Mouse (Mus musculus): ENCODE measurements around the gene Rab8b. TPM values are rescaled to one million over a fixed set of nuclear protein-coding genes. Genes with fewer than 3 reads are reported as not detected.

Gene Rab8b
- total and polyA plus RNA-seq, 2 experiments, result 1.4 to 4.1 TPM

- Histone ChIP-seq H3K79me2 (ENCODE audit: control insufficient read depth, insufficient read depth, low read length) (no peaks in the 10 kb centered on the region), H3K9ac (ENCODE audit: low read depth, low read length) (no peak overlapping the region), H3K4me1 (ENCODE audit: control insufficient read depth, insufficient read depth, low read length) (peaks cover 3% of the 10 kb centered on the region), H3K36me3 (ENCODE audit: control insufficient read depth, insufficient read depth, low read length) (no peaks in the 10 kb centered on the region), H3K4me3 (ENCODE audit: insufficient read depth, low read depth, low read length) (no peak overlapping the region), H3K27ac (replicated peaks; ENCODE audit: insufficient read depth, low read depth, low read length) (peak overlapping the region; percentile 8), H3K27me3 (ENCODE audit: control insufficient read depth, insufficient read depth, low read length) (no peaks in the 10 kb centered on the region)
- WGBS, result 56% methylated on average over 8 of the region's 8 CpGs
- DNase-seq (ENCODE audit: extremely low read depth, low read depth, low spot score), result peak; percentile 21
- no peak for TF ChIP-seq CTCF (IDR thresholded peaks at IDR 0.05; ENCODE audit: low read depth, low read length)
- TF ChIP-seq POLR2A (IDR thresholded peaks at IDR 0.05; ENCODE audit: extremely low read depth, insufficient read depth, low read length), result no peak
Measured at GRCm38 (mm10) chr9:66882406-66882821, 37.1 kb downstream of the Rab8b start.

- 0 out of 2 replicates have a peak overlapping the region, but pooled peaks have one; percentile 23 for H3K27ac ChIP-seq (replicated peaks; ENCODE audit: insufficient read depth, low read depth, low read length)
Measured at GRCm38 (mm10) chr9:66881858-66882257, 37.6 kb downstream of the Rab8b start.

GRCm38 (mm10) chr9:66880752-66881151, 38.7 kb downstream of the Rab8b start:
- H3K4me3 ChIP-seq (ENCODE audit: insufficient read depth, low read depth, low read length), result no peak overlapping the region
- no peak for DNase-seq (ENCODE audit: extremely low read depth, low read depth, low spot score)
- H3K4me1 ChIP-seq (ENCODE audit: control insufficient read depth, insufficient read depth, low read length), result no peaks in the 10 kb centered on the region; the same call in none of the 2 replicates
- no peak overlapping the region for H3K27ac ChIP-seq (replicated peaks; ENCODE audit: insufficient read depth, low read depth, low read length)
- no peaks in the 10 kb centered on the region for H3K27me3 ChIP-seq (ENCODE audit: control insufficient read depth, insufficient read depth, low read length)
- no peaks in the 10 kb centered on the region for H3K36me3 ChIP-seq (ENCODE audit: control insufficient read depth, insufficient read depth, low read length)
- H3K9ac ChIP-seq (ENCODE audit: low read depth, low read length), result no peak overlapping the region
- H3K79me2 ChIP-seq (ENCODE audit: control insufficient read depth, insufficient read depth, low read length), result no peaks in the 10 kb centered on the region
- 85% methylated on average over 2 of the region's 2 CpGs for whole genome bisulfite sequencing
- TF ChIP-seq POLR2A (IDR thresholded peaks at IDR 0.05; ENCODE audit: extremely low read depth, insufficient read depth, low read length) (no peak), CTCF (IDR thresholded peaks at IDR 0.05; ENCODE audit: low read depth, low read length) (no peak)

More at GRCm38 (mm10) chr9:66881858-66882257, 37.6 kb downstream of the Rab8b start:
- TF ChIP-seq POLR2A (IDR thresholded peaks at IDR 0.05; ENCODE audit: extremely low read depth, insufficient read depth, low read length), result no peak
- no peak for TF ChIP-seq CTCF (IDR thresholded peaks at IDR 0.05; ENCODE audit: low read depth, low read length)
- Histone ChIP-seq H3K36me3 (ENCODE audit: control insufficient read depth, insufficient read depth, low read length) (no peaks in the 10 kb centered on the region), H3K27me3 (ENCODE audit: control insufficient read depth, insufficient read depth, low read length) (no peaks in the 10 kb centered on the region), H3K9ac (ENCODE audit: low read depth, low read length) (no peak overlapping the region), H3K4me3 (ENCODE audit: insufficient read depth, low read depth, low read length) (no peak overlapping the region), H3K79me2 (ENCODE audit: control insufficient read depth, insufficient read depth, low read length) (no peaks in the 10 kb centered on the region), H3K4me1 (ENCODE audit: control insufficient read depth, insufficient read depth, low read length) (no peaks in the 10 kb centered on the region; the same call in none of the 2 replicates)
- 61% methylated on average over 3 of the region's 3 CpGs for WGBS
- no peak for DNase-seq (ENCODE audit: extremely low read depth, low read depth, low spot score)

- no peaks in the 10 kb centered on the region for H3K36me3 ChIP-seq (ENCODE audit: control insufficient read depth, insufficient read depth, low read length)
- H3K27ac ChIP-seq (replicated peaks; ENCODE audit: insufficient read depth, low read depth, low read length), result no peak overlapping the region
- WGBS, result 65% methylated on average over 6 of the region's 6 CpGs
- TF ChIP-seq POLR2A (IDR thresholded peaks at IDR 0.05; ENCODE audit: extremely low read depth, insufficient read depth, low read length) (no peak), CTCF (IDR thresholded peaks at IDR 0.05; ENCODE audit: low read depth, low read length) (no peak)
- no peak for DNase-seq (ENCODE audit: extremely low read depth, low read depth, low spot score)
- no peaks in the 10 kb centered on the region for H3K79me2 ChIP-seq (ENCODE audit: control insufficient read depth, insufficient read depth, low read length)
- H3K9ac ChIP-seq (ENCODE audit: low read depth, low read length), result no peak overlapping the region
- no peaks in the 10 kb centered on the region for H3K27me3 ChIP-seq (ENCODE audit: control insufficient read depth, insufficient read depth, low read length)
- no peak overlapping the region for H3K4me3 ChIP-seq (ENCODE audit: insufficient read depth, low read depth, low read length)
- no peaks in the 10 kb centered on the region; the same call in none of the 2 replicates for H3K4me1 ChIP-seq (ENCODE audit: control insufficient read depth, insufficient read depth, low read length)
Measured at GRCm38 (mm10) chr9:66879486-66879885, 40.0 kb downstream of the Rab8b start.

- H3K27ac ChIP-seq (replicated peaks; ENCODE audit: insufficient read depth, low read depth, low read length), result no peak overlapping the region
- H3K9ac ChIP-seq (ENCODE audit: low read depth, low read length), result no peak overlapping the region
- H3K36me3 ChIP-seq (ENCODE audit: control insufficient read depth, insufficient read depth, low read length), result no peaks in the 10 kb centered on the region
- no peaks in the 10 kb centered on the region; the same call in none of the 2 replicates for H3K4me1 ChIP-seq (ENCODE audit: control insufficient read depth, insufficient read depth, low read length)
- no peak for TF ChIP-seq CTCF (IDR thresholded peaks at IDR 0.05; ENCODE audit: low read depth, low read length)
- TF ChIP-seq POLR2A (IDR thresholded peaks at IDR 0.05; ENCODE audit: extremely low read depth, insufficient read depth, low read length), result no peak
- no peaks in the 10 kb centered on the region for H3K27me3 ChIP-seq (ENCODE audit: control insufficient read depth, insufficient read depth, low read length)
- WGBS, result 91% methylated on average over 3 of the region's 3 CpGs
- no peak for DNase-seq (ENCODE audit: extremely low read depth, low read depth, low spot score)
- no peaks in the 10 kb centered on the region for H3K79me2 ChIP-seq (ENCODE audit: control insufficient read depth, insufficient read depth, low read length)
- H3K4me3 ChIP-seq (ENCODE audit: insufficient read depth, low read depth, low read length), result no peak overlapping the region
Measured at GRCm38 (mm10) chr9:66878899-66879298, 40.6 kb downstream of the Rab8b start.

GRCm38 (mm10) chr9:66876577-66876976, 42.9 kb downstream of the Rab8b start:
- DNase-seq (ENCODE audit: extremely low read depth, low read depth, low spot score), result no peak
- Histone ChIP-seq H3K27me3 (ENCODE audit: control insufficient read depth, insufficient read depth, low read length) (no peaks in the 10 kb centered on the region), H3K4me1 (ENCODE audit: control insufficient read depth, insufficient read depth, low read length) (no peaks in the 10 kb centered on the region), H3K27ac (replicated peaks; ENCODE audit: insufficient read depth, low read depth, low read length) (no peak overlapping the region), H3K4me3 (ENCODE audit: insufficient read depth, low read depth, low read length) (no peak overlapping the region), H3K36me3 (ENCODE audit: control insufficient read depth, insufficient read depth, low read length) (no peaks in the 10 kb centered on the region), H3K9ac (ENCODE audit: low read depth, low read length) (no peak overlapping the region), H3K79me2 (ENCODE audit: control insufficient read depth, insufficient read depth, low read length) (no peaks in the 10 kb centered on the region)
- TF ChIP-seq POLR2A (IDR thresholded peaks at IDR 0.05; ENCODE audit: extremely low read depth, insufficient read depth, low read length) (no peak), CTCF (IDR thresholded peaks at IDR 0.05; ENCODE audit: low read depth, low read length) (no peak)
- 69% methylated on average over 5 of the region's 5 CpGs for WGBS

Measured in liver, adult 2 months (tissue).